Mouse (Mus musculus): Measurements from ENCODE around the gene Smad3.

Gene Smad3

GRCm38 (mm10) chr9:63660061-63660460 lies 97.7 kb downstream of the Smad3 start:
- DNase-seq, result no peak

GRCm38 (mm10) chr9:63658970-63659371 lies 98.8 kb downstream of the Smad3 start:
- peak; percentile 70 for DNase-seq

- DNase-seq, result no peak
These were observed 99.4 kb downstream of the Smad3 start for GRCm38 (mm10) chr9:63658436-63658835.

GRCm38 (mm10) chr9:63657167-63657566 lies 100.6 kb downstream of the Smad3 start:
- DNase-seq, result peak; percentile 61

- DNase-seq, result no peak
These were observed 102.7 kb downstream of the Smad3 start for GRCm38 (mm10) chr9:63655092-63655491.

- DNase-seq, result no peak
These were observed 103.2 kb downstream of the Smad3 start for GRCm38 (mm10) chr9:63654575-63654974.

GRCm38 (mm10) chr9:63653666-63654065 lies 104.1 kb downstream of the Smad3 start:
- DNase-seq, result no peak

- no peak for DNase-seq
These were observed 106.2 kb downstream of the Smad3 start for GRCm38 (mm10) chr9:63651594-63651993.

GRCm38 (mm10) chr9:63650905-63651304 lies 106.9 kb downstream of the Smad3 start:
- no peak for DNase-seq

GRCm38 (mm10) chr9:63649841-63650545 lies 107.8 kb downstream of the Smad3 start:
- no peak for DNase-seq

GRCm38 (mm10) chr9:63648520-63648918 lies 109.3 kb downstream of the Smad3 start:
- DNase-seq, result no peak

- peak; percentile 72 for DNase-seq
These were observed 109.9 kb downstream of the Smad3 start for GRCm38 (mm10) chr9:63647581-63648519.

GRCm38 (mm10) chr9:63645084-63645483 lies 112.7 kb downstream of the Smad3 start:
- no peak for DNase-seq

- DNase-seq, result no peak
These were observed 113.8 kb downstream of the Smad3 start for GRCm38 (mm10) chr9:63644011-63644410.

GRCm38 (mm10) chr9:63641983-63642646 lies 115.7 kb downstream of the Smad3 start:
- DNase-seq, result no peak

GRCm38 (mm10) chr9:63636113-63636512 lies 121.7 kb downstream of the Smad3 start:
- no peak for DNase-seq

- no peak for DNase-seq
These were observed 124.5 kb downstream of the Smad3 start for GRCm38 (mm10) chr9:63633334-63633733.

- DNase-seq, result no peak
These were observed 124.9 kb downstream of the Smad3 start for GRCm38 (mm10) chr9:63632924-63633323.

GRCm38 (mm10) chr9:63632045-63632444 lies 125.7 kb downstream of the Smad3 start:
- DNase-seq, result no peak

GRCm38 (mm10) chr9:63625090-63625756 lies 132.6 kb downstream of the Smad3 start:
- DNase-seq, result no peak

GRCm38 (mm10) chr9:63623895-63624569 lies 133.8 kb downstream of the Smad3 start:
- no peak for DNase-seq

- DNase-seq, result no peak
These were observed 139.8 kb downstream of the Smad3 start for GRCm38 (mm10) chr9:63617967-63618366.
